Mouse (Mus musculus): ENCODE measurements around the gene Ifi213. TPM values are rescaled to one million over a fixed set of nuclear protein-coding genes. Genes with fewer than 3 reads are reported as not detected.
"Not testable (repeated sequence)": the region's sequence is repeated elsewhere in the genome, so short reads cannot be mapped to it uniquely, and the experiment has no call there.

Ifi213 gene
- polyA plus RNA-seq, 1 experiment from 2014 or later = 0.19 TPM

- H3K4me1 ChIP-seq (replicated peaks); ATAC-seq (replicated peaks; ENCODE audit: insufficient number of reproducible peaks, insufficient read depth, low FRiP score, low read depth); H3K27me3 ChIP-seq; H3K9me3 ChIP-seq (replicated peaks); H3K9ac ChIP-seq; H3K27ac ChIP-seq; H3K4me3 ChIP-seq; H3K4me2 ChIP-seq; H3K36me3 ChIP-seq: not testable (repeated sequence)
- 69% methylated on average over 5 of the region's 5 CpGs for WGBS
Measured at GRCm38 (mm10) chr1:173550491-173551050, 48.5 kb downstream of the Ifi213 start.

GRCm38 (mm10) chr1:173548798-173549197, 50.3 kb downstream of the Ifi213 start:
- not testable (repeated sequence) for H3K9ac ChIP-seq; H3K4me1 ChIP-seq (replicated peaks); H3K9me3 ChIP-seq (replicated peaks); ATAC-seq (replicated peaks; ENCODE audit: insufficient number of reproducible peaks, insufficient read depth, low FRiP score, low read depth); H3K27ac ChIP-seq; H3K36me3 ChIP-seq; H3K27me3 ChIP-seq; H3K4me2 ChIP-seq; H3K4me3 ChIP-seq
- 81% methylated on average over 3 of the region's 3 CpGs for WGBS

- H3K36me3 ChIP-seq; H3K9me3 ChIP-seq (replicated peaks); H3K27ac ChIP-seq; H3K9ac ChIP-seq; H3K4me2 ChIP-seq; H3K27me3 ChIP-seq; H3K4me1 ChIP-seq (replicated peaks); H3K4me3 ChIP-seq; ATAC-seq (replicated peaks; ENCODE audit: insufficient number of reproducible peaks, insufficient read depth, low FRiP score, low read depth): not testable (repeated sequence)
- WGBS = 82% methylated on average over 3 of the region's 3 CpGs
Measured at GRCm38 (mm10) chr1:173535791-173536190, 63.3 kb downstream of the Ifi213 start, which contains the start of gene Ifi214. Gene Ifi214 (minus strand): TSS chr1:173535957.

GRCm38 (mm10) chr1:173521452-173521851, 77.6 kb downstream of the Ifi213 start:
- Histone ChIP-seq H3K4me2 (no peak overlapping the region), H3K9me3 (replicated peaks) (no peaks in the 10 kb centered on the region), H3K27ac (no peak overlapping the region), H3K27me3 (no peaks in the 10 kb centered on the region), H3K36me3 (no peaks in the 10 kb centered on the region), H3K9ac (no peak overlapping the region), H3K4me1 (replicated peaks) (no peaks in the 10 kb centered on the region), H3K4me3 (no peak overlapping the region)
- ATAC-seq (replicated peaks; ENCODE audit: insufficient number of reproducible peaks, insufficient read depth, low FRiP score, low read depth) = no peak

Small RNA genes within 50 kb of the gene (microRNA-seq; reads per million reads assigned to microRNA genes)
- gene Gm44339 = not detected
- gene Gm44481 = not detected

Other genes with a start within 250 kb of the Ifi213 start
- 1.1 and 2.7 TPM in 2 replicates for gene Aim2, start 248.4 kb downstream of the Ifi213 start, polyA plus RNA-seq (2015; fragmentation: Nextera tagmentation; extraction: Ambion mirVana)
- 0.25 and 0.52 TPM in 2 replicates for gene Cadm3, start 231.6 kb downstream of the Ifi213 start, polyA plus RNA-seq (2015; fragmentation: Nextera tagmentation; extraction: Ambion mirVana)
- 0.10 TPM in 2 replicates for gene Ifi206, start 108.2 kb downstream of the Ifi213 start, polyA plus RNA-seq (2015; fragmentation: Nextera tagmentation; extraction: Ambion mirVana)
- not detected in 2 replicates for gene Ifi214, start 63.3 kb downstream of the Ifi213 start, polyA plus RNA-seq (2015; fragmentation: Nextera tagmentation; extraction: Ambion mirVana)
- gene Ifi209, start 31.6 kb upstream of the Ifi213 start, polyA plus RNA-seq (2015; fragmentation: Nextera tagmentation; extraction: Ambion mirVana) = 0.34 and 0.38 TPM in 2 replicates
- not detected in 2 replicates for gene Ifi208, start 74.4 kb upstream of the Ifi213 start, polyA plus RNA-seq (2015; fragmentation: Nextera tagmentation; extraction: Ambion mirVana)
- 0.68 and 1.3 TPM in 2 replicates for gene Ifi207, start 142.5 kb upstream of the Ifi213 start, polyA plus RNA-seq (2015; fragmentation: Nextera tagmentation; extraction: Ambion mirVana)
- 1.6 and 7.0 TPM in 2 replicates for gene Ifi204, start 167.7 kb upstream of the Ifi213 start, polyA plus RNA-seq (2015; fragmentation: Nextera tagmentation; extraction: Ambion mirVana)